Mouse (Mus musculus): ENCODE results near the gene Ptger1. TPM values are rescaled to one million over a fixed set of nuclear protein-coding genes. Genes with fewer than 3 reads are reported as not detected.

Ptger1 gene
- 21.8 and 23.3 TPM in 2 replicates for polyA plus RNA-seq (2012; rRNA removed)

- H3K4me1 ChIP-seq (ENCODE audit: control insufficient read depth, insufficient read depth, low read length) = peaks cover 19% of the 10 kb centered on the region
- TF ChIP-seq CTCF (conservative IDR thresholded peaks at IDR 0.05; ENCODE audit: insufficient read depth, insufficient read length, low read depth, low read length) (no peak), POLR2A (IDR thresholded peaks at IDR 0.05; ENCODE audit: low read depth, low read length) (peak; percentile 9)
- H3K4me3 ChIP-seq (ENCODE audit: insufficient read depth, low read depth, low read length) = peak within 1 kb of the TSS; percentile 20
- 0 out of 2 replicates have a peak, but pooled peaks cover 3% of the 10 kb centered on the region for H3K36me3 ChIP-seq (ENCODE audit: control insufficient read depth, insufficient read depth, low read length)
- no peaks in the 10 kb centered on the region for H3K27me3 ChIP-seq (replicated peaks; ENCODE audit: control insufficient read depth, insufficient read depth, low read length)
- H3K27ac ChIP-seq (ENCODE audit: insufficient read depth, low read depth, low read length) = peak within 1 kb of the TSS; percentile 74
- peak; percentile 75 for DNase-seq
- 11% methylated on average over 14 of the region's 14 CpGs for WGBS
Observed at GRCm38 (mm10) chr8:83665969-83666865, at the start of gene Ptger1. Ptger1 (plus strand) TSS chr8:83666678.

GRCm38 (mm10) chr8:83617111-83617510, 49.4 kb upstream of the Ptger1 start:
- Histone ChIP-seq H3K27me3 (replicated peaks; ENCODE audit: control insufficient read depth, insufficient read depth, low read length) (no peaks in the 10 kb centered on the region), H3K4me1 (ENCODE audit: control insufficient read depth, insufficient read depth, low read length) (no peaks in the 10 kb centered on the region), H3K27ac (ENCODE audit: insufficient read depth, low read depth, low read length) (no peak overlapping the region), H3K36me3 (ENCODE audit: control insufficient read depth, insufficient read depth, low read length) (no peaks in the 10 kb centered on the region), H3K4me3 (ENCODE audit: insufficient read depth, low read depth, low read length) (no peak overlapping the region)
- 82% methylated on average over 2 of the region's 2 CpGs for WGBS
- no peak for DNase-seq
- TF ChIP-seq POLR2A (IDR thresholded peaks at IDR 0.05; ENCODE audit: low read depth, low read length) = no peak
- no peak for TF ChIP-seq CTCF (conservative IDR thresholded peaks at IDR 0.05; ENCODE audit: insufficient read depth, insufficient read length, low read depth, low read length)

GRCm38 (mm10) chr8:83618566-83618965, 47.9 kb upstream of the Ptger1 start:
- Histone ChIP-seq H3K36me3 (ENCODE audit: control insufficient read depth, insufficient read depth, low read length) (no peaks in the 10 kb centered on the region), H3K27me3 (replicated peaks; ENCODE audit: control insufficient read depth, insufficient read depth, low read length) (no peaks in the 10 kb centered on the region), H3K4me3 (ENCODE audit: insufficient read depth, low read depth, low read length) (no peak overlapping the region), H3K27ac (ENCODE audit: insufficient read depth, low read depth, low read length) (no peak overlapping the region), H3K4me1 (ENCODE audit: control insufficient read depth, insufficient read depth, low read length) (no peaks in the 10 kb centered on the region)
- DNase-seq = no peak
- TF ChIP-seq POLR2A (IDR thresholded peaks at IDR 0.05; ENCODE audit: low read depth, low read length) = no peak
- TF ChIP-seq CTCF (conservative IDR thresholded peaks at IDR 0.05; ENCODE audit: insufficient read depth, insufficient read length, low read depth, low read length) = no peak
- 96% methylated on average over 2 of the region's 2 CpGs for WGBS

DNA sequence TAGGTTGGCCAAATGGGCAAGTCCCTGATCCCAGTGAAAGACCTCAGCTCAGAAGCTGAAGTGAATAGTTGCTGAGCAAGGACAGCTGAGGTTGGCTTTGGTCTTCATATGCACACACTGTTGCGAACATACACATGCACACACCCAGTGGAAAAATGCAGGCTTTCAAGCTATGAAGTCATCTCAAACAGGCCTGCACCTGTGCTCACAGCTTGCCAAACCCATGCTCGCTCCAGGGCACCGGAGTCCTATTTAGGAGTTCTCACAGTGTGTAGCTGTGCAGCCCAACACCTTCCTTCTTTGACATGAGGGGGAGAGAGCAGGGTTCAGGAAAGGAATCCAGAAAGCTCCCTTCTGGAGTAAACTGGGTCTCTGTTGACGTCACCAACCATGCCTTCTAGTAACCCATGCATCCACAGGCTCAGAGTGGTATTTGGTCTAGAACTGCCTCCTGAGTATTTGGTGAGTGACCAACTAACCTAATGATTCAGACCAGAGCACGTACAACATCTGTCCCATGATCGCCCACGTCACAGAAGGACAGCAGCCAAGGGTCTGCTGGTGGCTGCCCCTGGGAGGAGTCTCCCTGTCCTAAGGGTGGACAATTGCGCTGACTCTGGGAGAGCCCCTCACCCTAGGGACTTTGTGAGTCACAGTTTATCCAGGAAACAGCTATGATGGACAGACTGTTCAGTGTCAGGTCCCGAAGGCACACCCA, 46.8 kb upstream of the Ptger1 start:
- no peak for DNase-seq
- H3K36me3 ChIP-seq (ENCODE audit: control insufficient read depth, insufficient read depth, low read length) = no peaks in the 10 kb centered on the region
- TF ChIP-seq CTCF (conservative IDR thresholded peaks at IDR 0.05; ENCODE audit: insufficient read depth, insufficient read length, low read depth, low read length) (no peak), POLR2A (IDR thresholded peaks at IDR 0.05; ENCODE audit: low read depth, low read length) (no peak)
- H3K27ac ChIP-seq (ENCODE audit: insufficient read depth, low read depth, low read length) = no peak overlapping the region
- H3K27me3 ChIP-seq (replicated peaks; ENCODE audit: control insufficient read depth, insufficient read depth, low read length) = no peaks in the 10 kb centered on the region
- WGBS = 78% methylated on average over 9 of the region's 9 CpGs
- H3K4me1 ChIP-seq (ENCODE audit: control insufficient read depth, insufficient read depth, low read length) = no peaks in the 10 kb centered on the region
- no peak overlapping the region for H3K4me3 ChIP-seq (ENCODE audit: insufficient read depth, low read depth, low read length)

- H3K4me1 ChIP-seq (ENCODE audit: control insufficient read depth, insufficient read depth, low read length) = no peaks in the 10 kb centered on the region
- H3K36me3 ChIP-seq (ENCODE audit: control insufficient read depth, insufficient read depth, low read length) = no peaks in the 10 kb centered on the region
- peak overlapping the region; percentile 42; the same call in 1 of the 2 replicates for H3K4me3 ChIP-seq (ENCODE audit: insufficient read depth, low read depth, low read length)
- H3K27ac ChIP-seq (ENCODE audit: insufficient read depth, low read depth, low read length) = no peak overlapping the region
- 55% methylated on average over 15 of the region's 15 CpGs for WGBS
- DNase-seq = no peak
- no peaks in the 10 kb centered on the region for H3K27me3 ChIP-seq (replicated peaks; ENCODE audit: control insufficient read depth, insufficient read depth, low read length)
- TF ChIP-seq CTCF (conservative IDR thresholded peaks at IDR 0.05; ENCODE audit: insufficient read depth, insufficient read length, low read depth, low read length) (no peak), POLR2A (IDR thresholded peaks at IDR 0.05; ENCODE audit: low read depth, low read length) (no peak)
Observed at GRCm38 (mm10) chr8:83621691-83622388, 44.6 kb upstream of the Ptger1 start.

DNA sequence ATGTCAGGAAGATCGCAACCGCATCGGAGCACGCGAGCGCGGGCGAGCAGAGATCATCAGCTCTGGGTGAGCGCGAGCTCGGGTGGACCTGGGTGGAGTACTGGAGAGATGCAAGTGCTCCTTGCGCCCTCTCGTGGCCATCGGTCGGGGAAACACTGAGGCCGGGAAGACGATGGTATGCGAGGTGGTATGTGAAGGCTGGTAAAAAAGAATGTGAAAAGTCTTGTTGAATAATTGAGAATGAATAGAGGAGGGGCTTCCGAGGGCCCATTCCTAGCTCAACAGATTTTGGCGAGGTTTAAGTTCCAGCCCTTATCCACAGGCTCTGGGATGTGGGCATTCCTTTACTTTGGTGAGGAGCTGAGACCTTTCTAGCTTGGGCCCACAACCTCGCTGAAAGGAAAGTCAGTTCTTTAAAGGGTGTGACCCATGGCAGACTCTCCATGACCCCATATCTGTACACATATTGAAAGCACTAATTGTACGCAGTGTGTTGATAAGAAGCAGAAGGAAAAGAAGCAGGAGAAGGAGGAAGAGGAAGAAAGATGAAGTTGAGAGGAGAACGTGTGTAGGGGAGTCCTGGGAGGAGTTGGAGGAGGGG, 44.0 kb upstream of the Ptger1 start:
- Histone ChIP-seq H3K36me3 (ENCODE audit: control insufficient read depth, insufficient read depth, low read length) (no peaks in the 10 kb centered on the region), H3K27me3 (replicated peaks; ENCODE audit: control insufficient read depth, insufficient read depth, low read length) (no peaks in the 10 kb centered on the region), H3K4me3 (ENCODE audit: insufficient read depth, low read depth, low read length) (peak overlapping the region; percentile 42; the same call in 1 of the 2 replicates), H3K4me1 (ENCODE audit: control insufficient read depth, insufficient read depth, low read length) (no peaks in the 10 kb centered on the region), H3K27ac (ENCODE audit: insufficient read depth, low read depth, low read length) (no peak overlapping the region)
- TF ChIP-seq POLR2A (IDR thresholded peaks at IDR 0.05; ENCODE audit: low read depth, low read length) = no peak
- TF ChIP-seq CTCF (conservative IDR thresholded peaks at IDR 0.05; ENCODE audit: insufficient read depth, insufficient read length, low read depth, low read length) = peak; percentile 89
- peak; percentile 88 for DNase-seq
- 11% methylated on average over 23 of the region's 23 CpGs for WGBS

Measured in kidney, adult 2 months (tissue).